Mouse (Mus musculus) embryonic facial prominence, embryonic 13.5 days (tissue): ENCODE measurements around the gene Gm5169. TPM values are rescaled to one million over a fixed set of nuclear protein-coding genes. Genes with fewer than 3 reads are reported as not detected.
"Not testable (repeated sequence)": the region's sequence is repeated elsewhere in the genome, so short reads cannot be mapped to it uniquely, and the experiment has no call there.

Source experiments
- ATAC-seq: fragments of 200-750 bp; cut with Nextera tagmentation; 2 replicates; pipeline ENCODE4 v1.8.0; 2017; ENCODE audit warnings: low read depth; ENCODE audit not compliant: insufficient number of reproducible peaks, insufficient read depth, low FRiP score, low TSS enrichment
- H3K27ac ChIP-seq: fragments of 300-500 bp; sonication (generic); 2 replicates; pipeline ENCODE4 v1.5.1; 2015; ENCODE audit warnings: moderate library complexity, mild to moderate bottlenecking, inconsistent platforms
- H3K27me3 ChIP-seq: fragments of 300-500 bp; sonication (generic); 2 replicates; pipeline ENCODE4 v1.6.1; 2015; ENCODE audit warnings: mild to moderate bottlenecking, inconsistent platforms
- H3K36me3 ChIP-seq: fragments of 300-500 bp; sonication (generic); 2 replicates; pipeline ENCODE4 v1.6.1; 2015; ENCODE audit warnings: mild to moderate bottlenecking, inconsistent platforms
- H3K4me1 ChIP-seq: fragments of 300-500 bp; sonication (generic); 2 replicates; pipeline ENCODE4 v1.6.1; 2015; ENCODE audit warnings: inconsistent platforms
- H3K4me2 ChIP-seq: fragments of 300-500 bp; sonication (generic); 2 replicates; pipeline ENCODE4 v1.6.1; 2015; ENCODE audit warnings: moderate library complexity, mild to moderate bottlenecking, inconsistent platforms
- H3K4me3 ChIP-seq: fragments of 300-500 bp; sonication (generic); 2 replicates; pipeline ENCODE4 v1.5.1; 2015; ENCODE audit warnings: mild to moderate bottlenecking, inconsistent platforms
- H3K9ac ChIP-seq: fragments of 300-500 bp; sonication (generic); 2 replicates; pipeline ENCODE4 v1.6.1; 2015; ENCODE audit warnings: mild to moderate bottlenecking, inconsistent platforms
- H3K9me3 ChIP-seq: fragments of 300-500 bp; sonication (generic); 2 replicates; pipeline ENCODE4 v1.6.1; 2016; ENCODE audit warnings: inconsistent platforms
- WGBS: fragments of 180-500 bp; shearing (Covaris S2); methylation state at CpG from one replicate; pipeline ENCODE4 v1.1.7; 2015; ENCODE audit warnings: mixed read lengths; 5-methylcytosine and 5-hydroxymethylcytosine counted together
- polyA plus RNA-seq: library from polyadenylated mRNA; unstranded; fragments of >200 nt; fragmentation: Nextera tagmentation; extraction: Ambion mirVana; gene quantifications from 2 replicates; pipeline ENCODE4 v1.2.1, GENCODE M21; 2015

Gene Gm5169
- polyA plus RNA-seq = not detected in 2 replicates

DNA sequence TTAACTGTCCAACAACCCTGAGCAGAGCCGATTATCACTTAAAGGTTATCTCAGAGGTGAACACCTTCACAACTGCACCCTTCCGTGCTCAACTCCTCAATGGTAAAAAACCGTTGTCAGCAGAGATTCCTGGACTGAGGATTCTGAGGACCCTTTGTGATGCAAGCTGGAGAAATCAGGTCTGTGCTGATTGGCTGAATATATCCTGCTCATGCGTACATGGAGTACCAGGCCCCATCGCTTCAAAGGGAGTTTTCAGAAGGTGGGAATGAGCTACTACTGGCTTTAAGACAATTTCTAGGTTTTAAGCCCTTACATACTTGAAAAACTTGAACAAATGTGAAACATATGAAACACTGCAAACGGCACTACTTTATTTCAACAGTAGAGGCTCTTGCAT, at the start of gene Gm5169:
Gm5169 (minus strand) TSS at position 101 of the 400 bp plus-strand sequence.
- WGBS = 86% methylated on average over 2 of the region's 6 CpGs
- H3K9me3 ChIP-seq, H3K4me1 ChIP-seq, H3K9ac ChIP-seq, H3K4me3 ChIP-seq, H3K4me2 ChIP-seq, ATAC-seq, H3K36me3 ChIP-seq, H3K27me3 ChIP-seq, H3K27ac ChIP-seq: not testable (repeated sequence)

DNA sequence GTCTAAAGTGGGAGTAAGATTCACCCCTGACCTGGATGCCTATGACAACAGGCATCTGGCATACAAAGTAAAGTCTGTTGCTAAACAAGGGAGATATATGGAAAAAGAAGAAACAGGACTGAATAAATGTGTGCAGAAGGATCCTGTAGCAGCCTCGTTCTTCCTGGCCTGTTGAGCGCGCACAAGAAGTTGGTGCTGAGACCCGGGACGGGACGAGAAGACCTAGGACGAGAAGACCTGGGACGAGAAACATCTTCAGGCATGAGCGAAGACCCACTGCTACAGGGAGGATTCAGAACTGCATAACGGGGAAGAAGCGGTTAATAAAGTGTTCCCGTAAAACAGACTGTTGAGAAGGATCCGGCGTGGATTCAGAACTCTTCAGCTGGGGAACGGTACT, 46.2 kb upstream of the Gm5169 start:
- not testable (repeated sequence) for H3K9me3 ChIP-seq, H3K27me3 ChIP-seq, H3K36me3 ChIP-seq, H3K4me3 ChIP-seq, H3K4me2 ChIP-seq, ATAC-seq, H3K27ac ChIP-seq, H3K4me1 ChIP-seq, H3K9ac ChIP-seq
- WGBS = 91% methylated on average over 15 of the region's 15 CpGs
